ENCODE assay signal across 18 mouse cellular contexts in the genomic region with DNA sequence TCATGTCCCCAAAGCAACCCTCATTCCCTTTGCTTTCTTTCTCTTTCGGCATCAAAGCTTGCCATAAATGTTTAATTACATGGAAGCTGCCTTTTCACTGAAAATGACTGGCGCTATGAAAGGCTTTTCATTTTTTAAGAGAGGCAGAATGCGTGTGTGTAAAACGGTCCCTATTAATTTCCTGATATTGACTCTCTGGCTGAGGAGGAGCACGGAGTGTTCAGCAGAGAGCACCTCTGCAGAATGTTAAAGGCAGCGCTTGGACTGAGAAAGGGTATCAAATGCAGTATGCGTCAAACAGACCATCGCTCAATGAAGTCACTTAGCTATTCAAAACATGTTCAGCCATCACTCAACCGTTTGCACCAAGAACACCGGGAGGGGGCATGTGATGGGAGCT. TPM values are rescaled to one million over a fixed set of nuclear protein-coding genes. Genes with fewer than 3 reads are reported as not detected.
DNase-seq lines count a peak whose midpoint lies in the region; ATAC-seq lines count a peak whose summit lies in the region.
"Had no signal": no experiment of that assay in that cellular context is flagged by ENCODE, and none has a peak within 500 bp of the region (broad histone marks: within the 10 kb centered on the region; RNA-seq: fewer than 3 reads in every experiment).

No protein-coding gene starts in this region.

- H3K36me3 ChIP-seq in midbrain, embryonic 11.5 days (ENCODE audit: control insufficient read depth, insufficient read depth, low read length) = no peaks in the 10 kb centered on the region
- no peaks in the 10 kb centered on the region for H3K36me3 ChIP-seq in midbrain, embryonic 10.5 days
- H3K36me3 ChIP-seq in forebrain, embryonic 16.5 days (ENCODE audit: control insufficient read depth, insufficient read depth) = no peaks in the 10 kb centered on the region
- H3K36me3 ChIP-seq in midbrain, embryonic 12.5 days = no peaks in the 10 kb centered on the region
- H3K36me3 ChIP-seq in neural tube, embryonic 15.5 days = no peaks in the 10 kb centered on the region
- H3K36me3 ChIP-seq in liver, embryonic 12.5 days = no peaks in the 10 kb centered on the region
- H3K36me3 ChIP-seq: embryonic facial prominence, embryonic 15.5 days; heart, embryonic 13.5 days; limb, embryonic 10.5 days; liver, embryonic 13.5 days had no signal

- peaks cover 3% of the 10 kb centered on the region; the same call in 1 of the 2 replicates for H3K4me1 ChIP-seq in midbrain, embryonic 11.5 days (ENCODE audit: control insufficient read depth, insufficient read depth, low read length)
- peaks cover 13% of the 10 kb centered on the region for H3K4me1 ChIP-seq in midbrain, embryonic 10.5 days
- peaks cover 25% of the 10 kb centered on the region for H3K4me1 ChIP-seq in forebrain, embryonic 16.5 days (replicated peaks; ENCODE audit: control insufficient read depth, insufficient read depth, low read length)
- H3K4me1 ChIP-seq in midbrain, embryonic 12.5 days = peaks cover 26% of the 10 kb centered on the region
- peaks cover 40% of the 10 kb centered on the region for H3K4me1 ChIP-seq in neural tube, embryonic 15.5 days
- H3K4me1 ChIP-seq in liver, embryonic 12.5 days = no peaks in the 10 kb centered on the region
- H3K4me1 ChIP-seq: liver, embryonic 13.5 days had no signal

- no peak overlapping the region for H3K27ac ChIP-seq in midbrain, embryonic 11.5 days (ENCODE audit: low read depth, low read length)
- H3K27ac ChIP-seq in midbrain, embryonic 10.5 days (replicated peaks) = no peak overlapping the region
- 0 out of 2 replicates have a peak overlapping the region, but pooled peaks have one; percentile 34 for H3K27ac ChIP-seq in forebrain, embryonic 16.5 days (ENCODE audit: low read length)
- peak overlapping the region; percentile 42; the same call in 1 of the 2 replicates for H3K27ac ChIP-seq in midbrain, embryonic 12.5 days (replicated peaks)
- peak overlapping the region; percentile 85 for H3K27ac ChIP-seq in neural tube, embryonic 15.5 days (replicated peaks)
- H3K27ac ChIP-seq in liver, embryonic 12.5 days = no peak overlapping the region
- H3K27ac ChIP-seq: embryonic facial prominence, embryonic 15.5 days; heart, embryonic 13.5 days; limb, embryonic 10.5 days; liver, embryonic 13.5 days had no signal

- no peaks in the 10 kb centered on the region for H3K9me3 ChIP-seq in midbrain, embryonic 11.5 days (ENCODE audit: control insufficient read depth, low read length)
- no peaks in the 10 kb centered on the region for H3K9me3 ChIP-seq in midbrain, embryonic 10.5 days (replicated peaks)
- no peaks in the 10 kb centered on the region for H3K9me3 ChIP-seq in forebrain, embryonic 16.5 days (ENCODE audit: control insufficient read depth, low read length)
- no peaks in the 10 kb centered on the region for H3K9me3 ChIP-seq in midbrain, embryonic 12.5 days
- no peaks in the 10 kb centered on the region for H3K9me3 ChIP-seq in neural tube, embryonic 15.5 days (replicated peaks)
- no peaks in the 10 kb centered on the region for H3K9me3 ChIP-seq in liver, embryonic 12.5 days (replicated peaks)
- H3K9me3 ChIP-seq: embryonic facial prominence, embryonic 15.5 days; heart, embryonic 13.5 days; limb, embryonic 10.5 days; liver, embryonic 13.5 days; megakaryocyte, embryonic 14.5 days had no signal

- H3K9ac ChIP-seq in midbrain, embryonic 11.5 days (ENCODE audit: low read length) = no peak overlapping the region
- peak overlapping the region; percentile 30; the same call in 1 of the 2 replicates for H3K9ac ChIP-seq in forebrain, embryonic 16.5 days (replicated peaks; ENCODE audit: low read depth, low read length)
- H3K9ac ChIP-seq in midbrain, embryonic 12.5 days (replicated peaks) = no peak overlapping the region
- peak overlapping the region; percentile 63 for H3K9ac ChIP-seq in neural tube, embryonic 15.5 days (replicated peaks)
- no peak overlapping the region for H3K9ac ChIP-seq in liver, embryonic 12.5 days
- H3K9ac ChIP-seq: embryonic facial prominence, embryonic 15.5 days; heart, embryonic 13.5 days; liver, embryonic 13.5 days had no signal

- no peak for DNase-seq in midbrain, embryonic 11.5 days (ENCODE audit: low spot score, missing footprints)
- DNase-seq in midbrain, embryonic 10.5 days (ENCODE audit: low spot score) = no peak
- DNase-seq in adrenal gland, adult 18-20 months (ENCODE audit: low spot score in 2 of 2) = no peak
- DNase-seq: heart, postnatal 4 days; kidney, adult 18-20 months; kidney, postnatal 36 days; liver, embryonic 13.5 days; thymus, adult 2 months had no signal

- H3K4me3 ChIP-seq in midbrain, embryonic 11.5 days (ENCODE audit: low read depth, low read length) = no peak overlapping the region
- H3K4me3 ChIP-seq in midbrain, embryonic 10.5 days = no peak overlapping the region
- peak overlapping the region; percentile 73 for H3K4me3 ChIP-seq in forebrain, embryonic 16.5 days (replicated peaks; ENCODE audit: low read length)
- peak overlapping the region; percentile 52 for H3K4me3 ChIP-seq in midbrain, embryonic 12.5 days
- H3K4me3 ChIP-seq in neural tube, embryonic 15.5 days (replicated peaks) = peak overlapping the region; percentile 54
- no peak overlapping the region for H3K4me3 ChIP-seq in liver, embryonic 12.5 days
- H3K4me3 ChIP-seq: embryonic facial prominence, embryonic 15.5 days; heart, embryonic 13.5 days; limb, embryonic 10.5 days; liver, embryonic 13.5 days; megakaryocyte, embryonic 14.5 days had no signal

- H3K27me3 ChIP-seq in midbrain, embryonic 11.5 days (ENCODE audit: control insufficient read depth, insufficient read depth, low read length) = no peaks in the 10 kb centered on the region; the same call in none of the 2 replicates
- peaks cover 36% of the 10 kb centered on the region for H3K27me3 ChIP-seq in midbrain, embryonic 10.5 days (ENCODE audit: low read depth, poor library complexity, severe bottlenecking)
- no peaks in the 10 kb centered on the region for H3K27me3 ChIP-seq in forebrain, embryonic 16.5 days (replicated peaks; ENCODE audit: control insufficient read depth, insufficient read depth, low read length)
- peaks cover 20% of the 10 kb centered on the region for H3K27me3 ChIP-seq in midbrain, embryonic 12.5 days
- H3K27me3 ChIP-seq in neural tube, embryonic 15.5 days (replicated peaks) = no peaks in the 10 kb centered on the region
- peaks cover 37% of the 10 kb centered on the region for H3K27me3 ChIP-seq in liver, embryonic 12.5 days (replicated peaks)

- H3K4me2 ChIP-seq in midbrain, embryonic 11.5 days = peak overlapping the region; percentile 25; the same call in 1 of the 2 replicates
- peak overlapping the region; percentile 80 for H3K4me2 ChIP-seq in forebrain, embryonic 16.5 days (ENCODE audit: low read length)
- peak overlapping the region; percentile 66 for H3K4me2 ChIP-seq in midbrain, embryonic 12.5 days (replicated peaks)
- H3K4me2 ChIP-seq in neural tube, embryonic 15.5 days = peak overlapping the region; percentile 66
- no peak overlapping the region for H3K4me2 ChIP-seq in liver, embryonic 12.5 days
- H3K4me2 ChIP-seq: embryonic facial prominence, embryonic 15.5 days; heart, embryonic 13.5 days; liver, embryonic 13.5 days had no signal

- WGBS in midbrain, embryonic 11.5 days = 72% methylated on average over 10 of the region's 10 CpGs
- 85% methylated on average over 10 of the region's 10 CpGs for WGBS in midbrain, embryonic 10.5 days
- WGBS in forebrain, embryonic 16.5 days = 27% methylated on average over 10 of the region's 10 CpGs
- 60% methylated on average over 10 of the region's 10 CpGs for WGBS in midbrain, embryonic 12.5 days
- 22% methylated on average over 10 of the region's 10 CpGs for WGBS in neural tube, embryonic 15.5 days
- 76% methylated on average over 10 of the region's 10 CpGs for WGBS in liver, embryonic 12.5 days (ENCODE audit: insufficient replicate concordance)

- no peak for ATAC-seq in midbrain, embryonic 11.5 days (ENCODE audit: low FRiP score)
- ATAC-seq in forebrain, embryonic 16.5 days = 0 out of 2 replicates have a peak, but pooled peaks have one; percentile 5
- peak; percentile 23; the same call in 1 of the 2 replicates for ATAC-seq in midbrain, embryonic 12.5 days (ENCODE audit: low FRiP score, low read depth)
- ATAC-seq in neural tube, embryonic 15.5 days (ENCODE audit: low FRiP score) = no peak
- no peak for ATAC-seq in liver, embryonic 12.5 days

RNA-seq across cellular contexts. Expression of a gene that starts 2.9 kb away (rescaled TPM):
- 1.1 and 1.7 TPM in 2 replicates for polyA plus RNA-seq in midbrain, embryonic 11.5 days (2014; fragmentation: Nextera tagmentation; extraction: Ambion mirVana)
- polyA plus RNA-seq in midbrain, embryonic 10.5 days (2016; fragmentation: Nextera tagmentation; extraction: Ambion mirVana) = 0.22 and 0.60 TPM in 2 replicates
- polyA plus RNA-seq in forebrain, embryonic 16.5 days (2015; fragmentation: Nextera tagmentation; extraction: Ambion mirVana) = 6.9 and 7.1 TPM in 2 replicates
- 3.1 and 3.4 TPM in 2 replicates for polyA plus RNA-seq in midbrain, embryonic 12.5 days (2016; fragmentation: Nextera tagmentation; extraction: Ambion mirVana)
- 15.4 and 18.9 TPM in 2 replicates for polyA plus RNA-seq in neural tube, embryonic 15.5 days (2015; fragmentation: Nextera tagmentation; extraction: Ambion mirVana)
- total RNA-seq in adrenal gland, adult 18-20 months (2021) = under 1 TPM; 0.29 to 0.40 TPM
- polyA plus RNA-seq in liver, embryonic 12.5 days (2016; fragmentation: Nextera tagmentation; extraction: Ambion mirVana) = not detected in 2 replicates
- total RNA-seq: ES-E14; heart, postnatal 4 days had no signal
- polyA plus RNA-seq: heart, embryonic 13.5 days; limb, embryonic 10.5 days; liver, embryonic 13.5 days; lung, embryonic 16.5 days; thymus, adult 2 months had no signal

RNA-seq across cellular contexts. Expression of a gene that starts 57.0 kb away (rescaled TPM):
- polyA plus RNA-seq in midbrain, embryonic 11.5 days (2014; fragmentation: Nextera tagmentation; extraction: Ambion mirVana) = 138 and 148 TPM in 2 replicates
- 172 and 181 TPM in 2 replicates for polyA plus RNA-seq in midbrain, embryonic 10.5 days (2016; fragmentation: Nextera tagmentation; extraction: Ambion mirVana)
- 113 and 114 TPM in 2 replicates for polyA plus RNA-seq in forebrain, embryonic 16.5 days (2015; fragmentation: Nextera tagmentation; extraction: Ambion mirVana)
- polyA plus RNA-seq in midbrain, embryonic 12.5 days (2016; fragmentation: Nextera tagmentation; extraction: Ambion mirVana) = 114 and 120 TPM in 2 replicates
- 88.4 and 99.8 TPM in 2 replicates for polyA plus RNA-seq in neural tube, embryonic 15.5 days (2015; fragmentation: Nextera tagmentation; extraction: Ambion mirVana)
- total RNA-seq in adrenal gland, adult 18-20 months (2021) = 10 to 100 TPM; 13.2 to 14.8 TPM
- polyA plus RNA-seq in liver, embryonic 12.5 days (2016; fragmentation: Nextera tagmentation; extraction: Ambion mirVana) = 45.1 and 46.9 TPM in 2 replicates

Comparison
In these comparisons a context has a peak if more than half of its experiments do, and no peak if none do; other contexts are left out.
1. ATAC-seq: peak in forebrain, embryonic 16.5 days (single experiment) and midbrain, embryonic 12.5 days (single experiment); none in midbrain, embryonic 11.5 days (single experiment), neural tube, embryonic 15.5 days (single experiment) and liver, embryonic 12.5 days (single experiment).
2. H3K27ac ChIP-seq: peak in forebrain, embryonic 16.5 days (single experiment), midbrain, embryonic 12.5 days (single experiment) and neural tube, embryonic 15.5 days (single experiment); none in midbrain, embryonic 11.5 days (single experiment), midbrain, embryonic 10.5 days (single experiment) and liver, embryonic 12.5 days (single experiment).
3. H3K4me3 ChIP-seq: peak in forebrain, embryonic 16.5 days (single experiment), midbrain, embryonic 12.5 days (single experiment) and neural tube, embryonic 15.5 days (single experiment); none in midbrain, embryonic 11.5 days (single experiment), midbrain, embryonic 10.5 days (single experiment) and liver, embryonic 12.5 days (single experiment).
4. H3K9ac ChIP-seq: peak in forebrain, embryonic 16.5 days (single experiment) and neural tube, embryonic 15.5 days (single experiment); none in midbrain, embryonic 11.5 days (single experiment), midbrain, embryonic 12.5 days (single experiment) and liver, embryonic 12.5 days (single experiment).